Mouse (Mus musculus) liver, adult 2 months (tissue): ENCODE measurements at regions not wholly inside any gene's neighbourhood (a gene's known extent, or its start where the extent isn't known, plus 50 kb on each side); places are given as distances from the start of the nearest gene placed in this dataset.

ENCODE experiments used
- DNase-seq: peaks from one replicate; pipeline ENCODE4 v3.0.0-alpha.2; 2011; ENCODE audit warnings: low read depth, low spot score; ENCODE audit errors: extremely low read depth
- H3K27ac ChIP-seq: fragments of 200-500 bp; replicated peaks from 2 replicates; pipeline ENCODE4 v1.5.1; 2012; ENCODE audit warnings: low read depth, mild to moderate bottlenecking, control low read depth, inconsistent platforms, low read length; ENCODE audit not compliant: insufficient read depth
- H3K27me3 ChIP-seq: fragments of 200-500 bp; 2 replicates; pipeline ENCODE4 v1.6.1; 2012; ENCODE audit warnings: mild to moderate bottlenecking, moderate library complexity, low read length, inconsistent platforms; ENCODE audit not compliant: control insufficient read depth, insufficient read depth
- H3K36me3 ChIP-seq: fragments of 200-500 bp; 2 replicates; pipeline ENCODE4 v1.6.1; 2012; ENCODE audit warnings: low read length, inconsistent platforms; ENCODE audit not compliant: control insufficient read depth, insufficient read depth
- H3K4me1 ChIP-seq: fragments of 200-500 bp; 2 replicates; pipeline ENCODE4 v1.6.1; 2011; ENCODE audit warnings: low read length; ENCODE audit not compliant: control insufficient read depth, insufficient read depth
- H3K4me3 ChIP-seq: fragments of 200-500 bp; 2 replicates; pipeline ENCODE4 v1.5.1; 2011; ENCODE audit warnings: low read depth, mild to moderate bottlenecking, control low read depth, low read length, moderate library complexity; ENCODE audit not compliant: insufficient read depth
- H3K79me2 ChIP-seq: fragments of 200-500 bp; 2 replicates; pipeline ENCODE4 v1.6.1; 2012; ENCODE audit warnings: inconsistent platforms, mild to moderate bottlenecking, low read length, moderate library complexity; ENCODE audit not compliant: control insufficient read depth, insufficient read depth
- H3K9ac ChIP-seq: fragments of 200-500 bp; 2 replicates; pipeline ENCODE4 v1.6.1; 2012; ENCODE audit warnings: low read depth, mild to moderate bottlenecking, control low read depth, inconsistent platforms, low read length
- CTCF ChIP-seq: fragments of 200-500 bp; IDR thresholded peaks from 2 replicates; pipeline ENCODE4 v1.5.1; 2011; ENCODE audit warnings: low read depth, low read length, control low read depth
- POLR2A ChIP-seq: fragments of 200-500 bp; IDR thresholded peaks from 2 replicates; pipeline ENCODE4 v1.6.1; 2011; ENCODE audit warnings: low read length, control low read depth; ENCODE audit not compliant: insufficient read depth; ENCODE audit errors: extremely low read depth
- WGBS: fragments of 180-500 bp; shearing (Covaris S2); methylation state at CpG from one replicate; pipeline ENCODE4 v1.1.7; 2018; 5-methylcytosine and 5-hydroxymethylcytosine counted together

DNA sequence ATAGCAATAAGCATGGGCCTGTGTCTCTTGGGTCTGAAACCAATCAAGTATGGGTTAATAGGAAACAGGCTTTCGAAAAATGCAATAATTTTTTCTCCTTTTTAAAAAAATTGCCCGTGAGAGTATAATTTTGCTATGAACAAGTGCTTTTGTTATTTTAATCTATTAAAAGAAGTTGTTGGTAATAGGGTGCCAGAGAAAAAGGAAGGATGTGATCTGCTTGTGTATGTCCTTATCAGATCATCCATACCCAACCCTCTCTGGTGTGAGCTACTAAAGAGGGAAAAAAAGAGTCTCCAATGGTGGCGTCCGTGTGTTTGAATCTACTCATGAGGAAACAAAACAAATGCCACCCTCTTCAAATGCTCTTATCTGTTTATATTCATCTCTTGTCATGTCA is 484.9 kb downstream of the Car8 start:
- 84% methylated on average over 4 of the region's 4 CpGs for WGBS
- no peak for TF ChIP-seq POLR2A
- H3K4me3 ChIP-seq, result no peak overlapping the region
- H3K36me3 ChIP-seq, result no peaks in the 10 kb centered on the region
- no peak overlapping the region for H3K9ac ChIP-seq
- H3K79me2 ChIP-seq, result no peaks in the 10 kb centered on the region
- no peak for DNase-seq
- H3K27me3 ChIP-seq, result no peaks in the 10 kb centered on the region
- no peak overlapping the region for H3K27ac ChIP-seq
- no peaks in the 10 kb centered on the region for H3K4me1 ChIP-seq

DNA sequence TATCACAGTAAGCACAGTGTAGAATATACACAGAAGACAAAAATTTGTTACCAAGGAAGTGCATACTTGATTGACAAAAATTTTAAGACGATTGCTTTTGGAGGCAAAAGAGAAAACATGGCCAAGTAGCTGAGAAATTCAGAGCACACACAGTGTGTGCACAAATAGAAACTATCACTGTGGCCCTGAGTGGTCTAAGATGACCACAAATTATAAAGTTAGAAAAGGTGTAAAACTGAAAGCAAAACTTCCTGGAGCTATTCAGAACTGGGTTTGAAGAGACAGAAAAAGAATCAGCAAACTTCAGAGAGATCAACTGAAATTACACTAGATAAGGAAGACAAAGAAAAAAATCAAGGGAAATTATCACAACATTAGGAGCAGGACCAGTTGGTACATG is 487.6 kb downstream of the Car8 start:
- Histone ChIP-seq H3K79me2 (no peaks in the 10 kb centered on the region), H3K4me3 (no peak overlapping the region), H3K36me3 (no peaks in the 10 kb centered on the region), H3K27ac (no peak overlapping the region), H3K4me1 (no peaks in the 10 kb centered on the region), H3K27me3 (no peaks in the 10 kb centered on the region), H3K9ac (no peak overlapping the region)
- WGBS, result 59% methylated on average over 1 of the region's 1 CpGs
- no peak for TF ChIP-seq POLR2A
- no peak for DNase-seq

DNA sequence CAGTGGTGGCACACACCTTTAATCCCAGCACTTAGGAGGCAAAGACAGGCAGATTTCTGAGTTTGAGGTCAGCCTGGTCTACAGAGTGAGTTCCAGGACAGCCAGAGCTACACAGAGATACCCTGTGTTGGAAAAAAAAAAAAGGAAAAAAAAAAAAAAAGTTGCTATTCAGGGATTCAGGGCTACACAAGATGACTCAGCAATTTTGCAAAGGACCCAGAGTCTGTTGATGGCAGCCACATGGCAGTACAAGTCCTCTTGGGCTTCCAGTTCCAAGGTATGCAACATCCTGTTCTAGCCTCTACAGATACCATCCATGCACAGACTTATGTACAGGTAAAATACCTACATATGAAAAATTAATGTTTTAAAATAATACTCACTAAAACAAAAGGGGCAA is 515.9 kb downstream of the Car8 start:
- no peak for DNase-seq
- Histone ChIP-seq H3K27ac (no peak overlapping the region), H3K36me3 (no peaks in the 10 kb centered on the region), H3K79me2 (no peaks in the 10 kb centered on the region), H3K4me3 (no peak overlapping the region), H3K9ac (no peak overlapping the region), H3K27me3 (no peaks in the 10 kb centered on the region), H3K4me1 (no peaks in the 10 kb centered on the region)
- TF ChIP-seq CTCF, result no peak
- no peak for TF ChIP-seq POLR2A

DNA sequence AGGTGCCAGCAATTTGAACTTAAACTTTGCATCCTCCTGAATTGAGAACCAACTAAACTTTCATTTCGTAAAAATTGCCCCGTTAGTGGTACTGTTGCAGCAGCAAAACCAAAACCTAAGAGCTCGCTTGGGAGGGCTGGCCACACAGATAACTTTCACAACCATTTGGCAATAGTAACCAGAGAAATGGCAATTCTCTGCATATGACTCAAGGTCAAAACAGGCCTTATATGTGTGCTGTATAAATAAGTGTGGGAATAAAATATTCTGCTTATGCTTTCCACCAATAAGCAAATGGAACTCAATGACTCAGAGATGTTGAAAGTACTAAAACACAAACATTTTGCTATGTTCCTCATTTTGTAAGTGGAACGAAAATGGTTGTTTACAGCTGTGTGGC is 550.3 kb downstream of the Car8 start:
- TF ChIP-seq POLR2A, result no peak
- no peak for TF ChIP-seq CTCF
- WGBS, result 89% methylated on average over 4 of the region's 4 CpGs
- no peak overlapping the region for H3K9ac ChIP-seq

DNA sequence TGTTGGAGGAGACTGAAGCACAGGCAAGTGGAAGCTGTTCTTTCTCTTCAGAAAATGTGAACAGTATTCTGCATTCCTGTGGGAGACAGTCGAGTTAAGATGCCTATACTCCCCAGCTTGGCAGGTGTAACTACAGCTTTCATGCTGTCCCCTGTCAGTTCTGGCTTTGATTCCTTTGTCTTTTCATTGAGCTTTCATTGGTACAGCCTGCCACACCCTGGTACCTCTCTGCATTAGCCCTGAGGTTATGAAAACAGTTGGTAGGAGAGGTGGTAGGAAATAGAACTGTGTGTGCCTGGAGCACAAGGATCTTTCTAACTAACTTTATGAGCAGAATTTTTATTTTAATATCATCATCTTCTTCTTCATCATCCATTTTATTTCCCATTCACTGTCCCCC is 551.6 kb downstream of the Car8 start:
- Histone ChIP-seq H3K4me1 (no peaks in the 10 kb centered on the region), H3K4me3 (no peak overlapping the region), H3K9ac (no peak overlapping the region), H3K27me3 (no peaks in the 10 kb centered on the region), H3K27ac (no peak overlapping the region), H3K79me2 (no peaks in the 10 kb centered on the region), H3K36me3 (no peaks in the 10 kb centered on the region)
- WGBS, result 75% methylated on average over 1 of the region's 1 CpGs
- no peak for DNase-seq
- TF ChIP-seq CTCF, result no peak
- no peak for TF ChIP-seq POLR2A

More for the DNA sequence above, 550.3 kb downstream of the Car8 start:
- Histone ChIP-seq H3K4me3 (no peak overlapping the region), H3K79me2 (no peaks in the 10 kb centered on the region), H3K27me3 (no peaks in the 10 kb centered on the region), H3K27ac (no peak overlapping the region), H3K36me3 (no peaks in the 10 kb centered on the region), H3K4me1 (no peaks in the 10 kb centered on the region)
- no peak for DNase-seq

DNA sequence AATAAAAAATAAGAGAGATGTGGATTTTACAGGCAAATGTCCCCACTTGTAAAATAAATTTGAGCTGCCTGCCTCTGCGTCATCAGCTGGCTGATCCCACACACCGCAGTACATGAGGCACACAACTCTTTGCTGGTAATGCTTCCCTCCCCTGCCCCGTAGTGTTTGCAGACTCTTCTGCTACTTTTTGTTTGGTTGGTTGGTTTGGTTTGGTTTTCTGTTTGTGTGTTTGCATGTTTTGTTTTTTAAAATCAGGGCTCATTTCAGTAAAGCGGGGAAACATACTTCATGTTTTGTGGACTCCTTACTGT is 568.1 kb downstream of the Car8 start:
- 84% methylated on average over 4 of the region's 4 CpGs for WGBS
- Histone ChIP-seq H3K27me3 (no peaks in the 10 kb centered on the region), H3K27ac (no peak overlapping the region), H3K4me3 (no peak overlapping the region), H3K79me2 (no peaks in the 10 kb centered on the region), H3K4me1 (no peaks in the 10 kb centered on the region), H3K36me3 (no peaks in the 10 kb centered on the region), H3K9ac (no peak overlapping the region)
- DNase-seq, result no peak
- no peak for TF ChIP-seq POLR2A
- TF ChIP-seq CTCF, result no peak
